Comparison of ENCODE assay signal across 8 mouse cellular contexts in genomic region chr10:79681591-79682245, GRCm38 (mm10). TPM values are rescaled to one million over a fixed set of nuclear protein-coding genes. Genes with fewer than 3 reads are reported as not detected.
A peak's percentile ranks its signal among the peaks of the same experiment; 100 is the strongest.
DNase-seq lines count a peak whose midpoint lies in the region; ATAC-seq and TF ChIP-seq lines count a peak whose summit lies in the region.

TSS of gene Cdc34 (plus strand) at chr10:79682195.

- H3K4me3 ChIP-seq in embryonic facial prominence, embryonic 13.5 days = peak within 1 kb of the TSS; percentile 89
- peak within 1 kb of the TSS; percentile 87 for H3K4me3 ChIP-seq in heart, adult 2 months
- H3K4me3 ChIP-seq in limb, embryonic 14.5 days (replicated peaks; ENCODE audit: low read length) = peak within 1 kb of the TSS; percentile 78
- H3K4me3 ChIP-seq in midbrain, postnatal 0 days (ENCODE audit: low read depth, low read length) = peak within 1 kb of the TSS; percentile 79

- H3K27ac ChIP-seq in embryonic facial prominence, embryonic 13.5 days = peak within 1 kb of the TSS; percentile 84
- peak within 1 kb of the TSS; percentile 87 for H3K27ac ChIP-seq in heart, adult 2 months
- peak within 1 kb of the TSS; percentile 71 for H3K27ac ChIP-seq in limb, embryonic 14.5 days (replicated peaks; ENCODE audit: low read depth, low read length)
- peak within 1 kb of the TSS; percentile 86 for H3K27ac ChIP-seq in midbrain, postnatal 0 days (ENCODE audit: low read depth, low read length)

- peak within 1 kb of the TSS; percentile 93 for H3K4me2 ChIP-seq in embryonic facial prominence, embryonic 13.5 days
- H3K4me2 ChIP-seq in limb, embryonic 14.5 days (replicated peaks; ENCODE audit: low read depth, low read length, severe bottlenecking) = peak within 1 kb of the TSS; percentile 91
- peak within 1 kb of the TSS; percentile 93 for H3K4me2 ChIP-seq in midbrain, postnatal 0 days (ENCODE audit: low read depth, low read length, poor library complexity, severe bottlenecking)

- WGBS in embryonic facial prominence, embryonic 13.5 days = under 1% methylated on average over 78 of the region's 84 CpGs
- under 1% methylated on average over 83 of the region's 84 CpGs for WGBS in heart, adult 2 months
- under 1% methylated on average over 57 of the region's 84 CpGs for WGBS in limb, embryonic 14.5 days
- WGBS in midbrain, postnatal 0 days = under 1% methylated on average over 54 of the region's 84 CpGs

- peak; percentile 94 for TF ChIP-seq POLR2A in heart, adult 2 months (IDR thresholded peaks at IDR 0.05; ENCODE audit: insufficient read depth, low read depth, low read length)
- peak; percentile 76; the same call in 1 of the 2 replicates for TF ChIP-seq POLR2A in limb, embryonic 14.5 days (IDR thresholded peaks at IDR 0.05; ENCODE audit: borderline replicate concordance, extremely low read depth, insufficient read depth, insufficient read length)

- peak; percentile 89 for ATAC-seq in embryonic facial prominence, embryonic 13.5 days (ENCODE audit: insufficient number of reproducible peaks, insufficient read depth, low FRiP score, low TSS enrichment, low read depth)
- peak; percentile 95 for ATAC-seq in limb, embryonic 14.5 days (ENCODE audit: low FRiP score, low read depth)
- ATAC-seq in midbrain, postnatal 0 days (ENCODE audit: low FRiP score) = peak; percentile 93

- TF ChIP-seq EP300 in heart, adult 2 months (IDR thresholded peaks at IDR 0.05; ENCODE audit: insufficient read depth, low read depth, low read length) = peak; percentile 14; the same call in 1 of the 2 replicates

- peaks cover 4% of the 10 kb centered on the region; the same call in 1 of the 2 replicates for H3K79me2 ChIP-seq in heart, adult 2 months (replicated peaks; ENCODE audit: control insufficient read depth, insufficient read depth, low read length)

- H3K9me3 ChIP-seq in embryonic facial prominence, embryonic 13.5 days = no peaks in the 10 kb centered on the region
- no peaks in the 10 kb centered on the region for H3K9me3 ChIP-seq in limb, embryonic 14.5 days (ENCODE audit: control insufficient read depth, low read length)
- no peaks in the 10 kb centered on the region for H3K9me3 ChIP-seq in midbrain, postnatal 0 days (ENCODE audit: low read length)

- intact Hi-C loops in heart, adult 2 months (cut with DNase I) = loop anchor here (1.0 kb wide), 1 partner anchor 12 kb away; the partner anchor contains the start of gene Tpgs1

- peaks cover 32% of the 10 kb centered on the region for H3K36me3 ChIP-seq in embryonic facial prominence, embryonic 13.5 days
- peaks cover 9% of the 10 kb centered on the region; the same call in 1 of the 2 replicates for H3K36me3 ChIP-seq in heart, adult 2 months (ENCODE audit: control insufficient read depth, insufficient read depth, low read length)
- H3K36me3 ChIP-seq in limb, embryonic 14.5 days (ENCODE audit: control insufficient read depth, insufficient read depth, low read length) = peaks cover 30% of the 10 kb centered on the region
- peaks cover 21% of the 10 kb centered on the region for H3K36me3 ChIP-seq in midbrain, postnatal 0 days (ENCODE audit: insufficient read depth, low read length)

- no peaks in the 10 kb centered on the region for H3K27me3 ChIP-seq in embryonic facial prominence, embryonic 13.5 days
- H3K27me3 ChIP-seq in heart, adult 2 months (ENCODE audit: control insufficient read depth, insufficient read depth, low read length) = no peaks in the 10 kb centered on the region
- H3K27me3 ChIP-seq in limb, embryonic 14.5 days (ENCODE audit: control insufficient read depth, insufficient read depth, low read length) = no peaks in the 10 kb centered on the region
- H3K27me3 ChIP-seq in midbrain, postnatal 0 days (ENCODE audit: insufficient read depth, low read length) = no peaks in the 10 kb centered on the region

- peak; percentile 100 for DNase-seq in 3134 (ENCODE audit: extremely low read depth, insufficient read length, low spot score)
- peak; percentile 99 for DNase-seq in adrenal gland, postnatal 36 days
- peak; percentile 99 to 100 for DNase-seq in heart, adult 2 months
- peak; percentile 100 for DNase-seq in kidney, adult 9 months
- DNase-seq in limb, embryonic 14.5 days (ENCODE audit: low spot score) = peak; percentile 97
- peak; percentile 99 for DNase-seq in midbrain, postnatal 0 days (ENCODE audit: low spot score)
- DNase-seq in spleen, postnatal 14 days (ENCODE audit: low spot score in 2 of 2) = peak; percentile 97

- peak within 1 kb of the TSS; percentile 90 for H3K9ac ChIP-seq in embryonic facial prominence, embryonic 13.5 days
- peak within 1 kb of the TSS; percentile 82 for H3K9ac ChIP-seq in heart, adult 2 months (ENCODE audit: low read depth, low read length)
- peak within 1 kb of the TSS; percentile 82 for H3K9ac ChIP-seq in limb, embryonic 14.5 days (ENCODE audit: low read depth, low read length, severe bottlenecking)
- H3K9ac ChIP-seq in midbrain, postnatal 0 days (replicated peaks; ENCODE audit: low read length, poor library complexity, severe bottlenecking) = peak within 1 kb of the TSS; percentile 81

- H3K4me1 ChIP-seq in embryonic facial prominence, embryonic 13.5 days = peaks cover 22% of the 10 kb centered on the region
- peaks cover 21% of the 10 kb centered on the region for H3K4me1 ChIP-seq in heart, adult 2 months (ENCODE audit: control insufficient read depth, insufficient read depth, low read length)
- peaks cover 16% of the 10 kb centered on the region for H3K4me1 ChIP-seq in limb, embryonic 14.5 days (ENCODE audit: control insufficient read depth, insufficient read depth, low read length)
- H3K4me1 ChIP-seq in midbrain, postnatal 0 days (ENCODE audit: insufficient read depth, low read length) = peaks cover 14% of the 10 kb centered on the region

- TF ChIP-seq CTCF in heart, adult 2 months (IDR thresholded peaks at IDR 0.05) = peak; percentile 60
- TF ChIP-seq CTCF in midbrain, postnatal 0 days (IDR thresholded peaks at IDR 0.05) = peak; percentile 55

RNA-seq across cellular contexts. Expression of gene Cdc34, which starts in this region (rescaled TPM):
- total RNA-seq in adrenal gland, postnatal 36 days (2021) = 10 to 100 TPM; 75.0 to 79.9 TPM
- polyA plus RNA-seq in embryonic facial prominence, embryonic 13.5 days (2015; fragmentation: Nextera tagmentation; extraction: Ambion mirVana) = 102 and 106 TPM in 2 replicates
- 100 to 1,000 TPM; 196 to 216 TPM for total RNA-seq in heart, adult 2 months (2021)
- polyA plus RNA-seq in heart, adult 2 months (2012; rRNA removed) = 352 and 397 TPM in 2 replicates
- 138 and 156 TPM in 2 replicates for polyA plus RNA-seq in limb, embryonic 14.5 days (2012; rRNA removed)
- polyA plus RNA-seq in limb, embryonic 14.5 days (2014; fragmentation: Nextera tagmentation; extraction: Ambion mirVana) = 106 and 110 TPM in 2 replicates
- total RNA-seq in midbrain, postnatal 0 days (2014; rRNA removed) = 65.8 and 99.4 TPM in 2 replicates
- 72.5 and 75.2 TPM in 2 replicates for polyA plus RNA-seq in midbrain, postnatal 0 days (2015; fragmentation: Nextera tagmentation; extraction: Ambion mirVana)

Comparison
In these comparisons a context has a peak if more than half of its experiments do, and no peak if none do; other contexts are left out.
1. Peak in every context shown above with its lines: DNase-seq, ATAC-seq, H3K4me3 ChIP-seq and H3K27ac ChIP-seq.